ENCODE assay signal across 11 mouse cellular contexts in the genomic region with DNA sequence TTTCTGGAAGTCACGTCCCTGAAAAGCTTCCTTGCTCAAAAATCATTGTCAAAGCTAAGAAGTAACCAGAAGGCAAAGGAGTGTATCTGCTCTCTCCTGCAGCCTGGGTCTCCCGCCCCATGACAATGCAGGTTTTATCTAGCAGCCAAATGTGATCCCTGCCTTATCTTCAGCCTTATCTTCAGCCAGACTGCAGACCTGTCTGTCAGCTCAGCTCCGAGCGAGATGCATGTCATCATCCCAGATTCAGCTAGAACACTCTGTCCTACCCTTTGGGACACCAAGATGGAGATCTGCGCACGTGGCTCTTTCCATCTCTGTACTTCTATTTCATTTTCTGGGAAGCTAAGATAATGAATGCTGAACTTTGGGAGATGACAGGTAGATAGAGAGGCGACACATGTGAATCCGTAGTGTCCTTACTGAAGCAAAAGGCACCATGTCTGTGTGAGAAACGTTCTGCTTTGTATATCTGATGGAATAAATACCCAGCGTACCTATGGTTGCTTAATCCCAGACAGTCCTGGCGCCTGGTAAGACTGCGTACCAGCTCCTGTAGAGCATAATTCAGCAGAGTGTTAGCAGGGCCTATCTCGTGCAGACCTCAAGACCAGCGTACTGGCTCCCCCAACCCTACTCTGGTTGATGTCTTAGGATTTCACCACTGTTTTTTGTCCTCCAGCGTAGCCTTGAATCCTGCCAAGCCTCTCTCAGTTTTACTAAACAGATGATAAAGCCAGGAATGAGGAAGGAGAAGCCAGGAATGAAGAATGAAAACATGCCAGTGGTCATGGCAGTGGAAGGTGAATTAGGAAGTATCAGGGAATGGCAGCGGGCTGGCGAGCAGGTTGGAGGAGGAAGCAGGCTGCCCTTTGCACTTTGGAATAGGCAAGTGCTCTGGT.
DNase-seq lines count a peak whose midpoint lies in the region; ATAC-seq and TF ChIP-seq lines count a peak whose summit lies in the region.
"Had no signal": no experiment of that assay in that cellular context is flagged by ENCODE, and none has a peak within 500 bp of the region (broad histone marks: within the 10 kb centered on the region; RNA-seq: fewer than 3 reads in every experiment).

No protein-coding gene starts in this region.

- no peaks in the 10 kb centered on the region for H3K36me3 ChIP-seq in ES-Bruce4 (ENCODE audit: control insufficient read depth, insufficient read depth, low read length, poor library complexity, severe bottlenecking)
- no peaks in the 10 kb centered on the region for H3K36me3 ChIP-seq in limb, embryonic 14.5 days (ENCODE audit: control insufficient read depth, insufficient read depth, low read length)
- no peaks in the 10 kb centered on the region for H3K36me3 ChIP-seq in midbrain, embryonic 11.5 days (ENCODE audit: control insufficient read depth, insufficient read depth, low read length)

- H3K9me3 ChIP-seq in ES-Bruce4 (replicated peaks; ENCODE audit: control insufficient read depth, insufficient read depth, low read length, poor library complexity, severe bottlenecking), result no peaks in the 10 kb centered on the region
- no peaks in the 10 kb centered on the region for H3K9me3 ChIP-seq in limb, embryonic 14.5 days (ENCODE audit: control insufficient read depth, low read length)
- no peaks in the 10 kb centered on the region for H3K9me3 ChIP-seq in midbrain, embryonic 11.5 days (ENCODE audit: control insufficient read depth, low read length)

- TF ChIP-seq POLR2A in ES-Bruce4 (IDR thresholded peaks at IDR 0.05; ENCODE audit: insufficient read depth, low read length), result no peak
- no peak for TF ChIP-seq POLR2A in limb, embryonic 14.5 days (IDR thresholded peaks at IDR 0.05; ENCODE audit: borderline replicate concordance, extremely low read depth, insufficient read depth, insufficient read length)

- DNase-seq in kidney, adult 11 months, result peak; percentile 38
- no peak for DNase-seq in kidney, adult 8-10 months
- DNase-seq in c-Kit-positive CD71-positive TER-119-negative erythroid progenitor cells, embryonic 14.5 days (ENCODE audit: low read depth), result peak; percentile 60
- peak; percentile 38 for DNase-seq in limb, embryonic 14.5 days (ENCODE audit: low spot score)
- DNase-seq in midbrain, embryonic 11.5 days (ENCODE audit: low spot score, missing footprints), result no peak
- DNase-seq in urinary bladder, adult 18-20 months (ENCODE audit: low spot score in 2 of 2), result no peak
- DNase-seq: cerebellum, postnatal 14 days; gastrocnemius, postnatal 10 days; left cerebral cortex, postnatal 4 days had no signal

- H3K27ac ChIP-seq in ES-Bruce4 (ENCODE audit: insufficient read depth, low read length), result peak overlapping the region; percentile 26
- peak overlapping the region; percentile 81; the same call in 1 of the 2 replicates for H3K27ac ChIP-seq in limb, embryonic 14.5 days (replicated peaks; ENCODE audit: low read depth, low read length)
- H3K27ac ChIP-seq in midbrain, embryonic 11.5 days (ENCODE audit: low read depth, low read length), result no peak overlapping the region

- H3K4me3 ChIP-seq in ES-Bruce4 (ENCODE audit: low read depth, low read length), result no peak overlapping the region
- H3K4me3 ChIP-seq in limb, embryonic 14.5 days (replicated peaks; ENCODE audit: low read length), result no peak overlapping the region
- no peak overlapping the region for H3K4me3 ChIP-seq in midbrain, embryonic 11.5 days (ENCODE audit: low read depth, low read length)

- TF ChIP-seq CTCF in ES-Bruce4 (IDR thresholded peaks at IDR 0.05; ENCODE audit: low read depth, low read length), result no peak

- H3K9ac ChIP-seq in ES-Bruce4 (ENCODE audit: low read depth, poor library complexity, severe bottlenecking), result no peak overlapping the region
- no peak overlapping the region for H3K9ac ChIP-seq in limb, embryonic 14.5 days (ENCODE audit: low read depth, low read length, severe bottlenecking)
- no peak overlapping the region for H3K9ac ChIP-seq in midbrain, embryonic 11.5 days (ENCODE audit: low read length)

- TF ChIP-seq EP300 in ES-Bruce4 (IDR thresholded peaks at IDR 0.05; ENCODE audit: insufficient read depth, low read depth, low read length), result no peak

- no peak overlapping the region for H3K4me2 ChIP-seq in limb, embryonic 14.5 days (replicated peaks; ENCODE audit: low read depth, low read length, severe bottlenecking)
- no peak overlapping the region for H3K4me2 ChIP-seq in midbrain, embryonic 11.5 days

- no peak for ATAC-seq in limb, embryonic 14.5 days (ENCODE audit: low FRiP score, low read depth)
- no peak for ATAC-seq in monocyte, adult 5-6 weeks (replicated peaks; ENCODE audit: insufficient number of reproducible peaks, low FRiP score, low TSS enrichment, poor library complexity, severe bottlenecking)
- no peak for ATAC-seq in midbrain, embryonic 11.5 days (ENCODE audit: low FRiP score)

- no peaks in the 10 kb centered on the region for H3K27me3 ChIP-seq in ES-Bruce4 (ENCODE audit: control insufficient read depth, insufficient read depth, low read length, poor library complexity, severe bottlenecking)
- H3K27me3 ChIP-seq in limb, embryonic 14.5 days (ENCODE audit: control insufficient read depth, insufficient read depth, low read length), result no peaks in the 10 kb centered on the region
- no peaks in the 10 kb centered on the region for H3K27me3 ChIP-seq in midbrain, embryonic 11.5 days (ENCODE audit: control insufficient read depth, insufficient read depth, low read length)

- H3K4me1 ChIP-seq in ES-Bruce4 (ENCODE audit: control insufficient read depth, insufficient read depth, low read length), result peaks cover 8% of the 10 kb centered on the region
- H3K4me1 ChIP-seq in limb, embryonic 14.5 days (ENCODE audit: control insufficient read depth, insufficient read depth, low read length), result peaks cover 42% of the 10 kb centered on the region
- no peaks in the 10 kb centered on the region for H3K4me1 ChIP-seq in midbrain, embryonic 11.5 days (ENCODE audit: control insufficient read depth, insufficient read depth, low read length)

- 81% methylated on average over 17 of the region's 17 CpGs for WGBS in limb, embryonic 14.5 days
- 88% methylated on average over 17 of the region's 17 CpGs for WGBS in midbrain, embryonic 11.5 days

Comparison
In these comparisons a context has a peak if more than half of its experiments do, and no peak if none do; other contexts are left out.
1. DNase-seq: peak in kidney, adult 11 months (single experiment), c-Kit-positive CD71-positive TER-119-negative erythroid progenitor cells, embryonic 14.5 days (single experiment) and limb, embryonic 14.5 days (single experiment); none in kidney, adult 8-10 months (0 of 2), midbrain, embryonic 11.5 days (single experiment) and urinary bladder, adult 18-20 months (0 of 2).